Mouse (Mus musculus): ENCODE measurements at regions not wholly inside any gene's neighbourhood (a gene's known extent, or its start where the extent isn't known, plus 50 kb on each side); places are given as distances from the start of the nearest gene placed in this dataset.

- 0 out of 2 replicates have a peak, but pooled peaks have one; percentile 56 for ATAC-seq (ENCODE audit: insufficient number of reproducible peaks, insufficient read depth, low FRiP score, low TSS enrichment, low read depth)
- H3K4me2 ChIP-seq, result no peak overlapping the region
- H3K9me3 ChIP-seq, result no peaks in the 10 kb centered on the region
- H3K36me3 ChIP-seq, result no peaks in the 10 kb centered on the region
- H3K4me1 ChIP-seq (replicated peaks), result no peaks in the 10 kb centered on the region
- 28% methylated on average over 8 of the region's 8 CpGs for WGBS
- no peak overlapping the region for H3K27ac ChIP-seq
- H3K9ac ChIP-seq (replicated peaks), result no peak overlapping the region
- H3K4me3 ChIP-seq (replicated peaks), result no peak overlapping the region
- no peaks in the 10 kb centered on the region for H3K27me3 ChIP-seq
These were observed 177.2 kb upstream of the Scn7a start for GRCm38 (mm10) chr2:66961808-66962519.

DNA sequence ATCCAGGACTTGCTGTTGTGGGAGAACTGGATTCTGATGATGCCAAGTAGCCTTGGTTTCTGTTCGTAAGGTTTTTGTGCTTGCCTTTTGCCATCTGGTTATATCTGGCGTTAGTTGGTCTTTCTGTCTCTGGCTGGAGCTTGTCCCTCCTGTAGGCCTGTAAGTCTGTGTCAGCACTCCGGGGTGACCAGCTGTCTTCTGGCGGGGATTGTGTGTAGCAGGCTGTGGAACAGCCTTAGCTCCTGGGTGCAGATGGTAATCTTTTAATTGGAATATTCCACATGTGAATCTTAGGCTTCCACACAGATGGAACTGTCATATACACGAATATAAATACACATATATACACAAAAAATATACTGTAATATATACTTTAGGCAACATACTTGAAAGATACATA, 156.5 kb upstream of the Scn7a start:
- Histone ChIP-seq H3K4me1 (replicated peaks) (no peaks in the 10 kb centered on the region), H3K9ac (replicated peaks) (no peak overlapping the region), H3K4me2 (no peak overlapping the region), H3K27ac (no peak overlapping the region), H3K4me3 (replicated peaks) (no peak overlapping the region), H3K36me3 (no peaks in the 10 kb centered on the region), H3K9me3 (no peaks in the 10 kb centered on the region), H3K27me3 (no peaks in the 10 kb centered on the region)
- WGBS, result 78% methylated on average over 5 of the region's 5 CpGs
- no peak for ATAC-seq (ENCODE audit: insufficient number of reproducible peaks, insufficient read depth, low FRiP score, low TSS enrichment, low read depth)

DNA sequence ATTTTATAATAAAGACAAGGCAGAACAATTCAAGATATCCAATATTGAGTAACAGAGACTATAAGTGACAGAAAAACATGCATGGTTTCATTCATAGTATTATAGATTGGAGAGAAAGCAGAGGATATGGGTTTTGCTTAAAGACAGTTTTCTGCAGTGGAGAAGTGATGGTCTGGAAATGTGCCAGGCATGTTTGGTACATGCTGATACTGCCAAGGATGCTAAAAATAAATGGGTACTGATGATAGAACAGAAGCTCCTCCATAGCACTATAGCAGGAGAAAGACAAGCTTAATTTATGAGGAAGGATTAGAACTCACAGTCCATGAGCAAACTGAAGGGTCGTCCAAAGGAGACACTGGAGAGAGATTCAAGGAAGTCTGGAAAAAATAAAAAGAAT, 113.3 kb upstream of the Scn7a start:
- H3K4me1 ChIP-seq (replicated peaks), result no peaks in the 10 kb centered on the region
- H3K27ac ChIP-seq, result no peak overlapping the region
- H3K27me3 ChIP-seq, result no peaks in the 10 kb centered on the region
- H3K9me3 ChIP-seq, result no peaks in the 10 kb centered on the region
- no peak overlapping the region for H3K9ac ChIP-seq (replicated peaks)
- no peak for ATAC-seq (ENCODE audit: insufficient number of reproducible peaks, insufficient read depth, low FRiP score, low TSS enrichment, low read depth)
- H3K4me2 ChIP-seq, result no peak overlapping the region
- no peak overlapping the region for H3K4me3 ChIP-seq (replicated peaks)
- H3K36me3 ChIP-seq, result no peaks in the 10 kb centered on the region
- 61% methylated on average over 1 of the region's 1 CpGs for WGBS

DNA sequence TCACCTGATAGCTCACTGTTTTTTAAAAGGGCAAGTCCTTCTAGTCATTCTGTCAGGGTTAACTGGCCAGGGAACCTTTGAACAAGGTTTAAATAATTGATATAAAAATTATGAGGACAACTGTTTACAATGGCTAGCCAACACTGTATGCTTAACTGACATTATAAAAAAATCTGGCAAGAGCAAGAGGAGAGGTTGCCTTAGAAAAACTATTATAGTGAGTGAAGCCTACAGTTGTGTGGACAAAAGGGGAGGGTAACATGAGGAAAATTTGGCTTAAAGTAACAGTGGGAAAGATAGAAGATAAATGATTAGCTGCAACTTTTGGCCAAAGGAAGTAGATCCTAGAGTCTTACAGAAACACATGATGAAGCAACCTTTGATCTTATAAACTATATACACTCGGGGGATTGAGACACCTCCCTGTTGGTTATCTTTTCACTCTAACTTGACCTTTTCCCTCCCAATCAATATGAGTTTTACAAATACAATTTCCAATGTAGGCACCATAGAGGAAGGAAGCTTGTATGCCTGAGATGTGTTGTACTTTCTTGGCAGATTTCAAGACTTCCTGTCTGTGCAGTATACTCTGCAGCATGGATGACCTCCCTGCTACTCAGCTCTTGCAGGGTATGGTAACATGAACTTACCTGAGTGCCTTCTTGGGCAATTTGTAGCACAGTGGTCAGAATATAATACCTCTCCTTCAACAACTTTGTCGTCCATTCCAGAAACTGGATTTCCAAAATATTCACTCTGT, 82.9 kb upstream of the Scn7a start:
- Histone ChIP-seq H3K27me3 (no peaks in the 10 kb centered on the region), H3K27ac (no peak overlapping the region), H3K4me1 (replicated peaks) (no peaks in the 10 kb centered on the region), H3K9me3 (no peaks in the 10 kb centered on the region), H3K4me2 (no peak overlapping the region), H3K4me3 (replicated peaks) (no peak overlapping the region), H3K36me3 (no peaks in the 10 kb centered on the region), H3K9ac (replicated peaks) (no peak overlapping the region)
- 80% methylated on average over 2 of the region's 2 CpGs for WGBS
- no peak for ATAC-seq (ENCODE audit: insufficient number of reproducible peaks, insufficient read depth, low FRiP score, low TSS enrichment, low read depth)
